Mouse (Mus musculus): ENCODE data around the gene Pbx1. TPM values are rescaled to one million over a fixed set of nuclear protein-coding genes. Genes with fewer than 3 reads are reported as not detected.

The Pbx1 gene
- total RNA-seq, 4 experiments from 2014 or later, result 136 to 166 (median 145) TPM

DNA sequence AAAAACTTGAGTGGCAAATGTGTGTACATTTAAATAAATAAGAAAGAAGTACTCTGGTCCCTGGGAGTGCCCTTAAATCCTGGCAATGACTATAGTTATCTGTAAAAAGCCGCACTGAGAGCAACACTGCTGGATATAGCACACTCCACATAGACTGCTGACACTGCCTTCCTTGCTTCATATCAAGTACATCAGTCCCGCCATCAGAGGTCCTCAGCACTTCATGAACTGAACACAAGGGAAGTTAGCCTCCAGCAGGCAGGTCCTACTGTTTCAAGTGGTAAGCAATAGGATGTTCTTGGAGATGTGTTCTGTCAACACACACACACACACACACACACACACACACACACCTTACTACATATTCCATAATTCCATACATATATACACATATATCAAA lies 339.0 kb downstream of the Pbx1 start:
- no peak for DNase-seq (ENCODE audit: low spot score in 2 of 2)

DNA sequence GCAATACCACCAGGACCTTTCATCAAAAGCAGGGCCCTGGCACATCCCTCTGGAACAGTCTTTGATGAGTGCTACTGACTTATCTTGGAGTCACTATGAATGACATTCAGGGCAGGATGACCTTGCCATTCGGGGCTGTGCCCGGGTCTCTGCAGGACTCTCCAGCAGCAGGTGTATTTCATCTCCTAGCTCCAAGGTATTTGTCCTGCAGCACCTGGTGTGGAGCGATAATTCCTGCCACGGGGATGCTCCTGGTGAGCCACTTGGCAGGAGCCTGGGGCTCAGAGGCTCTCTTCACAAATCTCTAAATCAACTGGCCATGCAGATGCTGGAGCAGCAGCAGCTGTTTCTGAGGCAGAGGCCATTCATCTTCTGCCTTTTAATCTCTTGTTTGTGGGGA lies 340.4 kb downstream of the Pbx1 start:
- DNase-seq (ENCODE audit: low spot score in 2 of 2), result no peak

DNA sequence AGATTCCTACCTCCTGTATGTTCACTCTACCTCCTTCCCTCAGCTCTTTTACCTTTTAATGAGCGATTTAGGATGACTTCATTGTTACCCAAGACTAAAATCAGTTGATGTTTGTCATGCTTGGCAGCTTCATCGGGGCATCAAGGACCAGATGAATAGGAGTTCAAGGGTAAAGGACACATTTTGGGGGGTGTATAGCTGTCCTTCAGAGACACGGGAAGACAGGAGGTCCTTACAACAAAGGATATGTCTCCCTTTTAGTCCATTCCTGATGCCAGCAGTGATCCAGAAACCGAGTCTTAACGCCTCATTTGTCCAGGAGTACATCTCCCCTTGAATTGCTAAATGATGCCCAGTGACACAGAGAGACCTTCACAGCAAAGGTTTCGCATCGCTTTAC lies 343.4 kb downstream of the Pbx1 start:
- no peak for DNase-seq (ENCODE audit: low spot score in 2 of 2)

DNA sequence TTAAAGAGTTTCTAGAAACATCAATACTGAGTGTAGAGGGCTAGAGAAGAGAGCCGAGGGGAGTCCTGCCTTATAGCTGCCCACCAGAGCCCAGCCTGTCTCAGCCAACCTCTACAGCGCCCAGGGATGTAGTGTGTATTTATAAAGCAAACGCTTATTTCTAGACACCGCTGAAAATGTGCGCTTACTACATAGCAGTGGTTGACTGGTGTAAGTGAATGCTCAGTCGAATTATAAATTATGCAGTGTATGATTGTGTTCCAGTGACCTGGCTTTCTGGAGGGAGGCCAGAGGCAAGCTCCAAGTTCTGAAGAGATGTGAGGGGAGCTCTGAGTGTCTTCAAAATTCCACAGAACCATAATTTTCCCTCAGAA lies 352.7 kb downstream of the Pbx1 start:
- DNase-seq (ENCODE audit: low spot score in 2 of 2), result no peak

DNA sequence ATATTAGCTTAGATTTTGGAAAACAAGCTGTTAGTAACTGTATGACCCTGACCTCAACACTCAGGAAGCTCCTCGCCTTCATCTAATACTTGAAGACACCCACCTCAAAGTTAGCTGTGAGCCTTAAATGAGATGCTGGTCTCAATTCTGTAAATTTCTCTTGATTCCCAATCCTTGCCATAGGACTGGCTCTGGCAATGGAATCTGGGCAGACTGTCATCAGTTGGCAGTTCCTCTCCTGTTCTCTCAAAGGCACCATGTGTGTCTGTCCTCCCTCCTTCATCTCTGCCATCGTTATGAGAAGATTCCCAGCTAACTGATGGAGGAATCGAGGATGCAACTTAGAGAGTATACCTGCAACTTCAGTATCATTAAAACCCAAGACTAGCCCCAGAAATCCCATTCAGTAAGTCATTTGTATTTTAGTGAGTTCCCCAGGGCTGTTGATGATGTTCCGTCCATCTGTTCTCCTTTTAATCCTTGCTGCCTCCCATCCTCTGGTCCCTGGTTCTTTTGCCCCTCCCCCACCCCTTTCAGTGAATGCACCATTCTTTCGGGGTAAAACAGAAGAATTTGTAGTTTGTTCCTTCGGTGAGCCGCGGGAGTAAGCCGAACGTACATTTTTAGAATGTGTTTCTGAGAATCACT lies 353.2 kb downstream of the Pbx1 start:
- no peak for DNase-seq (ENCODE audit: low spot score in 2 of 2)

DNA sequence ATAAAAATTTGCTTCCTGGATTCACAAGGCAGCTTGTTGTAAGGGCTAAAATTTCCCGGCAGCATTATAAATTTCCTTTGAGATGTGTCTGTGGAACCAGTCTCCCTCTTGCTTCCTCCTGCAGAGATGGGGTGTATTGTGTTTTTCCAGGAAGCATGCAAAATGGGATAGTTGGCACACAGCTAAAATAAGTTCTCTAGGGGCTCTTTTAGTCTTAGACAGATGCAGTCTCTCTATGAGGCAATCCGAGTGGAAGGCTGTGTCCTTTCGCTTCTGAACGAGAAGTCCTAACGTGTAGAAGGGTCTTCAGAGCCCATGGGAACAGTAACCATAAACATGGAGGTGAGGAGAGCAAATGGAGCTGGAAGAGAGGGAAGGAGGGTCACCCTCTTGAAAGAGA lies 360.1 kb downstream of the Pbx1 start:
- DNase-seq (ENCODE audit: low spot score in 2 of 2), result no peak

DNA sequence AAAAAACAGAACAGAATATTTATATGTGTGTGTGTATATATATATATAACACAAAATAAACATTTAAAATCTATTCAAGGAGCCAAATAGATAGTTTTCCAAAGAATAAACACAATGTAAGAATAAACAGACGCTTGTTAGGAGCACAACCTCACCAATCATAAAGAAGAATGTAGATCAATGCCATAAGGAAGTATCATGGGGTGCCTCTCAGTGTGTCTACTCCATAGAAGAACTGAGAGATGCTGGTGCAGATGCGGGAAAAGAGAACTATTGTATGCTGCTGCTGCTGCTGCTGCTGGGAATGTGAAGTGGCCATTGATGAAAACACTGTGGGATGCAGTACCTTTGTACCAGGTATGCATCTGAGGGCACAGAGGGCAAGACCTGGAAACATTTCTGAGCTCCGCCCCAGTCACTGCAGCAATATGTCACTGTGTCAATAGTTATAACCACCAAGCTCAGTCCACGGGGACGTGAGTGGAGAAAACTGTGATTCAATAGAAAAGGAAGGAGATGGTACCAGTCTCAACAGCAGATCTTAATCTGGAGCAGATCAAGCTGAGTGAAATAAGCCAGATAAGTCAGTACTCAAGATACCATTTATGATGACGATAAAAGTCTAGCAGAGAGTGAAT lies 361.7 kb downstream of the Pbx1 start:
- no peak for DNase-seq (ENCODE audit: low spot score in 2 of 2)

DNA sequence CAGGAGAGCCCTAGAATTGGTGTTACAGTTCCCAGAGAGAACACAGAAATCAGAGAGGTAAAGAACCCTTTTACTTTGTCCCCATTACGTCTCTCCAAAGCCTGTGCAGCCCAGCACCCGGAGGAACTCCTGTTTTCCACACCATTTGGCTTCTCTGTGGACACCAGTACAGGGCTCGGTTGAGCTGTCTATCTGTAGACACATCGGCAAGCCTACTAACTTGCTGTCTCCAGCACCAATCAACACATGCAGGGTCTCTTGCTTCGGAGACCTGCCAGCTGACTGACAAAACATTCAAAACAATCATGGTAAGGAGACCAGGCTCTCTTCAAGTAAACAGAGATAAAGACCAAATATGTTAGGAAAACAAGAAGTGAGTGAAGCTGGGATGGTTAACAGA lies 362.3 kb downstream of the Pbx1 start:
- no peak for DNase-seq (ENCODE audit: low spot score in 2 of 2)

All from left cerebral cortex, adult 8-10 months (tissue).